Mouse (Mus musculus) retina, embryonic 14.5 days (tissue): ENCODE data around the gene Adra1d.

Experiments used
- DNase-seq: peaks from one replicate; pipeline ENCODE4 v3.0.0-alpha.2; 2015; ENCODE audit warnings: low spot score

Gene Adra1d

GRCm38 (mm10) chr2:131496125-131496820, 65.8 kb downstream of the Adra1d start:
- DNase-seq: no peak
